Mouse (Mus musculus) brain, embryonic 14.5 days (tissue): ENCODE data around the gene Lrp4.

Experiments used
- CTCF ChIP-seq: fragments of 200-500 bp; IDR thresholded peaks from 2 replicates; pipeline ENCODE4 v1.5.1; 2012; ENCODE audit warnings: inconsistent platforms, mild to moderate bottlenecking, moderate library complexity, borderline replicate concordance; ENCODE audit not compliant: insufficient read depth, insufficient read length; ENCODE audit errors: extremely low read depth
- POLR2A ChIP-seq: fragments of 200-500 bp; IDR thresholded peaks from 2 replicates; pipeline ENCODE4 v1.6.1; 2012; ENCODE audit warnings: mild to moderate bottlenecking, inconsistent platforms, borderline replicate concordance; ENCODE audit not compliant: poor library complexity, insufficient read depth, insufficient read length, severe bottlenecking; ENCODE audit errors: extremely low read depth

- TF ChIP-seq CTCF = no peak
- no peak for TF ChIP-seq POLR2A
These were observed 18.5 kb downstream of the Lrp4 start for GRCm38 (mm10) chr2:91475791-91476190.
